Mouse (Mus musculus) c-Kit-positive CD71-positive TER-119-positive erythroid progenitor cells, embryonic 14.5 days (primary cell): Measurements from ENCODE around the gene Snrnp25.

Source experiments
- DNase-seq: peaks from one replicate; pipeline ENCODE4 v3.0.0-alpha.2; 2013; ENCODE audit warnings: low spot score

The Snrnp25 gene

GRCm38 (mm10) chr11:32224468-32225139, 19.4 kb downstream of the Snrnp25 start:
- DNase-seq = no peak

DNA sequence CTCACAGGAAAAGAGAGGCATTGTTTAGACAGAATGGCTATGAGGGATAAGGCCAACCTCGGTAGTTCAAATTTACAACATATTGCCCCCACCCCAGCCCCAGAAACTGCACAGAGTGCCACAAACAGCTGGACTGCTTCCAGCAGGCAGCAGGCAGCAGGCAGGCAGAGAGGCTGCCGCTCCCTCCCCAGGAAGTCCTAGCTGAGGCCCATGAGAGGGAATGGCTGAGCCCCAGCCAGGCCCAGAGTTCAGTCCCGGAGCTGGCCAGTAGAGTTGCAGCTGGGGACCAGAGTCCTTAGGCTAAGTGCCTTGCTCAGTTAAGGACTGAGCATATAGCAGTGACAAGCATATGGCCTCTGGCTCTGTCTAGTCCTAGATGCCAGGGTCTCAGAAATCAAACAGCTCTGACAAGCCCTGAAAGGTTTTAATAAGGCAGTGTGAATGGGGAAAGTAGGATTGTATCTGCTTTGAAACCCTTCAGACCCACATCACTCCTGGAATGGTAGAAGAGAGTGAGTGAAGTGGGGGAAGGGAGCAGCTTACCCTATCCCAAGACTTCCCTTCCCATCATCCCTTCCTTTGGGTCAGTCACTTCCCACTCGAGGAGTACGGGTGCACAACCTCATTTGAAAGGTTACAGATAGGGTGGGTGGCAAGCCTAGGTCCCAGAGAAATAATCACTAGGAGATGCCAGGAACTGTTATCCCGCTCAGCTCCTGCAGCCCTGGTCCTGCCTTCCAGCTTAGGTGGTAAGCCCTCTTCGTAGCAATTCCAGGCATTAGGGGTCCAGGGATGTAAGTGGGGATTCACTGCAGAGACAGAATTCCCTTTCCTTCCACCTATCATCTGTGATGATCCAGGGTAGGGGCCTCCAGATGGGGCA, 20.2 kb downstream of the Snrnp25 start:
- DNase-seq = no peak

GRCm38 (mm10) chr11:32226124-32226871, 21.1 kb downstream of the Snrnp25 start, which contains the start of gene Mpg:
Gene Mpg, plus strand, starts transcription at chr11:32226505.
- DNase-seq = peak; percentile 88

GRCm38 (mm10) chr11:32227041-32227440, 21.8 kb downstream of the Snrnp25 start:
- no peak for DNase-seq

GRCm38 (mm10) chr11:32227555-32227954, 22.3 kb downstream of the Snrnp25 start:
- no peak for DNase-seq

- DNase-seq = no peak
These were observed 23.2 kb downstream of the Snrnp25 start for GRCm38 (mm10) chr11:32228292-32228845.

- DNase-seq = no peak
These were observed 25.0 kb downstream of the Snrnp25 start for GRCm38 (mm10) chr11:32230220-32230619.

- DNase-seq = no peak
These were observed 25.9 kb downstream of the Snrnp25 start for GRCm38 (mm10) chr11:32231125-32231524.

- no peak for DNase-seq
These were observed 27.6 kb downstream of the Snrnp25 start for GRCm38 (mm10) chr11:32232848-32233247.

DNA sequence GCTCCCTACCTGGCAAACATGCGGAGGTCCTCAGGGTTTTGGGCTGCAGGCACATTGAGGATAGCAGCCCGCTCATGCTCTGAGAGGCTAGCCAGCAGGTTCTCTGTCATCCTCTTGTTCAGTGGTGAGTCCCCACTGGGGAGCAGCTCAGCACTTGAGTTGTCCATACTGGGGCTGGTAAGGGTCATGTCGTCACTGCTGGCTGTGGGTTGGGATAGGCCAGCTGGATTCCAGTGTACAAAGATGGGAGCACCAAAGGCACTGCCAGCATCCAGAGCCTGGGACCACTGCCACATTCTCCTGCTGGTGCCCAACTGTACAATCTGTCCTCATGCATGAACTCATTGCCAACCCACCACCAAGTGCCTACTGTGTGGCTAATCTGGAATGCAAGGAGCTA, 28.7 kb downstream of the Snrnp25 start:
- DNase-seq = no peak

- no peak for DNase-seq
These were observed 29.7 kb downstream of the Snrnp25 start for GRCm38 (mm10) chr11:32234816-32235485.

DNA sequence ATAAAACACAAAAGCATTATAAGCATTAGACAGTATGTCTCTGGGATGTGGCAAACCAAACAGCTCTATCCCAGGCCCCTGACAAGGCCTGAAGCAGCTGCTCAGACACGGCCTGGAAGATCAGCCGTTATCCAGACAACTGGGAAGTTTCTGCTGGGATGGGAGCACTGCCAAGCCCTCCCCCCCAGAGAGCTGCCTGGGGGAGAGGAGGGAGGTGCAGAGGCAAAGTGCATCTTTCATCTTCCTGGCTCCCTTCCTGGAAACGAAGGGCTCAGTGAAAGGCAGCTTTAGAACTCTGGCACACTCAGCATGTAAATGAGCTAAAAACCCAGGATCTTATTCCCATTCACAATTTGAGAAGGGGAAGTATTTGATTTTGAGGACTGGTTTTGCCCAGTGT, 30.4 kb downstream of the Snrnp25 start:
- no peak for DNase-seq

GRCm38 (mm10) chr11:32236132-32236531, 30.9 kb downstream of the Snrnp25 start:
- no peak for DNase-seq

DNA sequence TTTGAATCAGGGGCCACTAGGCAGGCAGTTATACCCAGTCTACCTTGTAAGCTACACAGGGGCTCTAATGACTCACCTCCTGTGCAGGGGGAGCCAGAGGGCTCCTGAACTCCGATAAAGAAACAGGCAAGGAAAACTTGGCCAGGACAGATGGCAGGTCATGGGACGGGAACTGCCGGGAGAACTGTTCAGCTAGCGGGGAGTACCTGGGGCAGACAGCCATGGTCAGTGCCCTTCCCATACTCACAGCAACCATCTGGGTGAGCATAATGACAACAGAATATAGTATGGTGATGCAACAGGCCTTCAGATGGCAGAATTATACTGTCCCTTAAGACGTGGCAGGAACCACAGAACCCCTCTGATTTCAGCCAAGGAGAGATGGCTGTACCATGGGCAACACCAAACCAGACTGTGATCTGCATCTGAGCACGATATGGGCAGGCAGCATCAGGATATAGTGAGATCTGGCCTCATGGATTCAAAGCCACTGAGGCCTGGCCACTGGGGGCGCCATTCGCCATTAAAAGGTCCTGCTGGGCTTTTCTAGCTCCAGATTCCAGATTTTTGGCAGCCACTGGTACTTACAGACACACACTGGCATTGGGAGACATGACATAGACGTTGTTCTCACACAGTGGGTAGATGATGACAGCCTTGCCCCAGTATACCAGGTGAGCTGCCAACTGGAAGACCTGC, 31.6 kb downstream of the Snrnp25 start:
- peak; percentile 70 for DNase-seq

GRCm38 (mm10) chr11:32237411-32237795, 32.2 kb downstream of the Snrnp25 start:
- DNase-seq = no peak

GRCm38 (mm10) chr11:32238093-32238860, 33.1 kb downstream of the Snrnp25 start:
- DNase-seq = peak; percentile 78

GRCm38 (mm10) chr11:32241391-32241790, 36.2 kb downstream of the Snrnp25 start:
- DNase-seq = no peak

- no peak for DNase-seq
These were observed 37.0 kb downstream of the Snrnp25 start for GRCm38 (mm10) chr11:32242209-32242608.

GRCm38 (mm10) chr11:32243205-32243955, 38.2 kb downstream of the Snrnp25 start:
- no peak for DNase-seq
